Mouse (Mus musculus) gastrocnemius, adult 8-10 months (tissue): ENCODE results near the gene Dgkg. TPM values are rescaled to one million over a fixed set of nuclear protein-coding genes. Genes with fewer than 3 reads are reported as not detected.

Experiments used
- DNase-seq, 2 experiments: peaks; one replicate each; pipeline ENCODE4 v3.0.0; 2022; ENCODE audit warnings: low spot score in 2 of 2
- total RNA-seq, 4 experiments: library from RNA; stranded (reverse); gene quantifications; 2 replicates each; pipeline ENCODE4 v1.2.4; 2022

Dgkg gene
- total RNA-seq, 4 experiments from 2014 or later = 0.07 to 0.75 (median 0.22) TPM

GRCm38 (mm10) chr16:22651244-22651643, 5.8 kb downstream of the Dgkg start:
- DNase-seq = no peak

- DNase-seq = no peak
These were observed 11.8 kb downstream of the Dgkg start for GRCm38 (mm10) chr16:22645256-22645655.

GRCm38 (mm10) chr16:22643460-22643859, 13.6 kb downstream of the Dgkg start:
- DNase-seq = no peak

- DNase-seq = no peak
These were observed 14.1 kb downstream of the Dgkg start for GRCm38 (mm10) chr16:22642953-22643352.

- DNase-seq = no peak
These were observed 15.0 kb downstream of the Dgkg start for GRCm38 (mm10) chr16:22642054-22642453.

GRCm38 (mm10) chr16:22641588-22641987, 15.4 kb downstream of the Dgkg start:
- DNase-seq = no peak

GRCm38 (mm10) chr16:22637311-22637710, 19.7 kb downstream of the Dgkg start:
- DNase-seq = no peak

GRCm38 (mm10) chr16:22635706-22636105, 21.3 kb downstream of the Dgkg start:
- no peak for DNase-seq

- DNase-seq = no peak
These were observed 24.0 kb downstream of the Dgkg start for GRCm38 (mm10) chr16:22633063-22633462.

GRCm38 (mm10) chr16:22630351-22630750, 26.7 kb downstream of the Dgkg start:
- DNase-seq = no peak

- no peak for DNase-seq
These were observed 27.1 kb downstream of the Dgkg start for GRCm38 (mm10) chr16:22629900-22630299.

- no peak for DNase-seq
These were observed 31.0 kb downstream of the Dgkg start for GRCm38 (mm10) chr16:22625987-22626386.

- no peak for DNase-seq
These were observed 31.6 kb downstream of the Dgkg start for GRCm38 (mm10) chr16:22625412-22625811.

GRCm38 (mm10) chr16:22622286-22622685, 34.7 kb downstream of the Dgkg start:
- no peak for DNase-seq

- DNase-seq = no peak
These were observed 35.6 kb downstream of the Dgkg start for GRCm38 (mm10) chr16:22621299-22621920.

GRCm38 (mm10) chr16:22618424-22619056, 38.5 kb downstream of the Dgkg start:
- DNase-seq = no peak

GRCm38 (mm10) chr16:22615805-22616204, 41.2 kb downstream of the Dgkg start:
- no peak for DNase-seq

GRCm38 (mm10) chr16:22613186-22614073, 43.6 kb downstream of the Dgkg start:
- DNase-seq = no peak

- DNase-seq = no peak
These were observed 49.0 kb downstream of the Dgkg start for GRCm38 (mm10) chr16:22608046-22608445.

- DNase-seq = no peak
These were observed 50.0 kb downstream of the Dgkg start for GRCm38 (mm10) chr16:22606989-22607388.

- no peak for DNase-seq
These were observed 54.6 kb downstream of the Dgkg start for GRCm38 (mm10) chr16:22602399-22602798.

GRCm38 (mm10) chr16:22601756-22602155, 55.3 kb downstream of the Dgkg start:
- DNase-seq = no peak
